Mouse (Mus musculus) A20 (cell line): Measurements from ENCODE around the gene Mepce.

Experiments
- DNase-seq: peaks from one replicate; pipeline ENCODE4 v3.0.0-alpha.2; 2011; ENCODE audit warnings: low read depth, low spot score

Mepce gene

GRCm38 (mm10) chr5:137741023-137741931 lies 46.2 kb downstream of the Mepce start, which contains the start of gene Nyap1:
TSS of gene Nyap1 (minus strand) at chr5:137741607.
- peak; percentile 87 for DNase-seq

GRCm38 (mm10) chr5:137740506-137740905 lies 46.9 kb downstream of the Mepce start:
- no peak for DNase-seq

GRCm38 (mm10) chr5:137739471-137739870 lies 48.0 kb downstream of the Mepce start:
- DNase-seq = no peak

- no peak for DNase-seq
These were observed 48.9 kb downstream of the Mepce start for GRCm38 (mm10) chr5:137738516-137738915.

GRCm38 (mm10) chr5:137737400-137737940 lies 50.0 kb downstream of the Mepce start:
- DNase-seq = no peak

GRCm38 (mm10) chr5:137734289-137735061 lies 53.0 kb downstream of the Mepce start:
- no peak for DNase-seq

- DNase-seq = no peak
These were observed 53.7 kb downstream of the Mepce start for GRCm38 (mm10) chr5:137733638-137734288.
